Mouse (Mus musculus) thymus, postnatal 0 days (tissue): ENCODE measurements around the gene Rnf144a. TPM values are rescaled to one million over a fixed set of nuclear protein-coding genes. Genes with fewer than 3 reads are reported as not detected.

ENCODE experiments used
- DNase-seq: peaks from one replicate; pipeline ENCODE4 v3.0.0-alpha.2; 2015; ENCODE audit warnings: low spot score
- polyA plus RNA-seq: library from polyadenylated mRNA; unstranded; fragments of >200 nt; fragmentation: Nextera tagmentation; extraction: Ambion mirVana; gene quantifications from 2 replicates; pipeline ENCODE4 v1.2.1, GENCODE M21; 2015

Rnf144a gene
- polyA plus RNA-seq, 1 experiment from 2014 or later = 11.0 TPM

GRCm38 (mm10) chr12:26329756-26330155 lies 85.3 kb downstream of the Rnf144a start:
- no peak for DNase-seq

- no peak for DNase-seq
Measured at GRCm38 (mm10) chr12:26329031-26329675, 85.9 kb downstream of the Rnf144a start.

GRCm38 (mm10) chr12:26323783-26324364 lies 91.2 kb downstream of the Rnf144a start:
- DNase-seq = no peak

DNA sequence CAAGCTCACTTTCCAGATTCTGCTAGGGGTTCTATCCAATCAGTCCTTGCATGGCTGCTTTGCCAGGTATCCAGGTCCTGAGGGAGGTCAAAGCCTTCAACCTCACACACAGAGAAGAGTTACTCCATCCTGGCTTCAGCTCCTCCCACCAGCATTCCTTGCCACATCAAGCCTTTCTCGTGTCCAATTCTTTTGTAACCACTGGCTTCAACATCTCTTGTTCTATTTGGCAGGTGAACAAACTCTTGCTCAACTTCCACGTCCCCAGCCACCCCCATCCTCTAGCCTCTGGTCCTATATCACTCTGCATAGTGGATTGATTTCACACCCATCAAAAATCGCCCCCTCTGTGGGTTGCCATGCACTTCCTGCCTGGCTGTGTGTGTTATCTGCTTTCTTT lies 98.8 kb downstream of the Rnf144a start:
- no peak for DNase-seq

GRCm38 (mm10) chr12:26314959-26315358 lies 100.1 kb downstream of the Rnf144a start:
- peak; percentile 60 for DNase-seq

DNA sequence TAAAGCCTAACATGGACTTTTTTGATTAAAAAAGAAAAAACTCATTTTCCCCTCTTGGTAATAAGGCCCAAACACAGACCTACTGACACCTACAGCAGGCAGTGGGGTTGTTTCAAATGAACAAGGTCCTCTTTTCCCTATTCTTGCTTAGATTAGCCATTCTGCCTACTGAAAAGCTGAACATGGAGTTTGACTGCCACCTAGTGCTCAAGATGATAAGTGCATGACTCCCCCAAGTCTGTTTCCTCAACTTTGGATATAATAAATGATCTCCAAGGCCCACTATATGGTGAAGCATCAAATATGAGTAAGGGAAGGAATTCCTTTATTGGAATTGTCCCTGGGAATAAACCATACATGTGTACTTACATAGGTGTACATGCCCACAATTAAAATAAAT lies 103.5 kb downstream of the Rnf144a start:
- DNase-seq = peak; percentile 75

GRCm38 (mm10) chr12:26310247-26310646 lies 104.8 kb downstream of the Rnf144a start:
- DNase-seq = no peak

GRCm38 (mm10) chr12:26302886-26303285 lies 112.2 kb downstream of the Rnf144a start:
- peak; percentile 60 for DNase-seq

- DNase-seq = no peak
Measured at GRCm38 (mm10) chr12:26299515-26300090, 115.5 kb downstream of the Rnf144a start.

- DNase-seq = peak; percentile 43
Measured at GRCm38 (mm10) chr12:26295995-26296394, 119.1 kb downstream of the Rnf144a start.

DNA sequence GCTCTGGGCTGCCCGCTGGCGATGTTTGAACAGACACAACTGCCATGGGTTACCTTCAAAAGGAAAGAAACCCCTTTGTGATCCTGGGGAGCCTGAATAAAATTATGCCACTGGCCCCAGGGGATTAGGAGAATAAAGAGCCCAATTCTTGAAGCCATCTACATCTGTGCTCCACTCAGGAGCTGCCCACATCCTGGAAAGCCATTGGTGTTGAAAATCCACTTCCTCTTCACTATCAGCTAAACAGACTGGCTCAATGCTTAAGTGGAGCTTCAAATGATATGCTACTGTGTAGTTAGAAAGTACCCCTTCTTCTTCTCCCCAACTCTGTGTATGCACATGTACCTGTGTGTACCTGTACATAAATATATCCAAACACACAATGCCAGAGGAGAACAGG lies 125.9 kb downstream of the Rnf144a start:
- DNase-seq = no peak

DNA sequence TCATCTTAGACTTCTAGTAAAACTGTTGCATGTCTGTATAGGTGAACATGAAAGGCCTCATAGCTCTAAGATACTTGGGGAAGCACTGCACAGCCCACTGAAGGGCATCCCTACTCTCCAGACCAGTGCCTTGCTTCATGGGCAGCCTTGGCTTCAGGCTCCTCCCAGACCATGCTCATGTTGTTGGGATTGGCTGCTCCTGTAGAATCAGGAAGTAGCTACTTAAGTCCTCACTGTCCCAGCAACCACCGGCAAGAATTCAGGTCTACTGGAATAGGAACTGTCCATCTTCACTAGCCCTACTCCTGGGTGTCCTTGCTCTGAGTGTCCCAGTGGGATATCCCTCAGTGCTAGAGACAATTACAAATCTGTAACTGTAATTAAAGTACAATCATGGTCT lies 126.7 kb downstream of the Rnf144a start:
- DNase-seq = no peak

DNA sequence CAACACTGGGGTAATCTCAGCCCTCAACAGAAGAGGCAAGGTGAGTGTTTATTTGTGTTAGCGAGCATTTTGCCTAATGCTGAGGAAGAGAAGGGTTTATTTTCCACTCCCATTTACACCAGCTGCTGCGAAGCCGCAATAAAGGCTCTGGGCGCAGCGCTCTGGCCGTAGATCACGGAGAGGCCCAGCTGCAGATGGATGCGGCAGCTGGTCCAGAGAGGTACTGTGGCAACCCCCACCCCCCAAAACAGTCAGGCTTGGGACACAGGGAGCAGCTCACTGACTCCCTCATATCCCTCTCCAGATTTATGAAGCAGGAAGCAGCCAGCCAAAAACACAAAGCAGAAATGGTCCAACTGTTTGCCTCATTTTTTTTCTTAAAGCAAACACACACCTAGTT lies 129.1 kb downstream of the Rnf144a start:
- no peak for DNase-seq

DNA sequence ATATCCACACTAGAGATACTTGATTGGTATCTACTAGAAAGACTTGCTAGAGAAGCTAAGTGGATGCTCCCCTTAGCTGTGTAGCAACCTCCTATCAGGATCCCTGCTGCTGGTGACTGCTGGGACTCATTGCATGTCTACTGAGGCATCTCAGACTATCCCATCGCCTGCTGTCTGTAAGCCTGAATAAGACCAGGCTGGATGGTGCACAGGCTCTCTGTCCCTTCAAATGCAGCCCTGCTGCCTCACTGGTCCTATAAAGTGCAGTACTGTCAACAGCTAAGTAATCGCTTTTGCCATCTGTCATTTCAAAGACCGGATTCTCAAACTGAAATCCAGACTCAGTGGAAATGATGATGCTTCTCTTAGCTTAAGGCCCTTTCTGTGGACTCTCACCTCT lies 129.6 kb downstream of the Rnf144a start:
- DNase-seq = no peak

GRCm38 (mm10) chr12:26280719-26281480 lies 134.2 kb downstream of the Rnf144a start:
- DNase-seq = no peak

DNA sequence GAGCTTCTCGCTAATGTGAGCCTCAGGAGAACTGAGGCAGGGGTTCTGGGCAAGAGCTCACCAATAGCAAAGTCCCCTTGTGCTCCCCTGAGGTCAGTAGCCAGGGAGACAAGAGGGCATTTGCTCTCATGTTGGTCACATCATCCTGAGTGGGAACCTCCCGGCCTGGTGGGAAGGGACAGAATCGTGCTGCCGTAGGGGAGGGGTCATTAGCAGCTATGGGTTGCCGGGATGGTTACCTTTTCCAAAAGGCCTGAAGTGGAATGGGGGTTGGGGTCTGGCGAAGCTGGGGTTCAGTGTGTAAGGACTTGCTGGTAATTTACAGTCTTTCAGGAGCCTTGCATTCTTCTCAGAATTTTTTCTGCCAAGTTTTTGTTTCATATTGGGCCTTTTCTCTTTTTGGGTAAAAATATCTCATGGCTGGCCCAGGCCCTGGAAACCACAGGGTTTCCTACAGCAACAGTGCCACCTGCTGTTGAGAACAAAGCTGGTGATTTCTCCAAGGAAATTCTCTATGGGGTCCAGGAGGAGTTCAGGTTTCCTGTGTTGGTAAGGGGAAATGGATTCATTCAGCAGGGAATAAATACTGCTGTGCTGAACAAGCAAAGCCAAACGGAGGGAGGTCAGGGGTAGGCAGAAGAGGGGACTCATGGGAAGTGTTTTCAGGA lies 137.9 kb downstream of the Rnf144a start:
- peak; percentile 43 for DNase-seq

- no peak for DNase-seq
Measured at GRCm38 (mm10) chr12:26276556-26276955, 138.5 kb downstream of the Rnf144a start.
